Mouse (Mus musculus): Measurements from ENCODE around the gene Grin2c.

Grin2c gene

GRCm38 (mm10) chr11:115229021-115229930 is 37.8 kb downstream of the Grin2c start:
- DNase-seq, result no peak

- no peak for DNase-seq
These were observed 38.6 kb downstream of the Grin2c start for GRCm38 (mm10) chr11:115228430-115228829.

GRCm38 (mm10) chr11:115227640-115228039 is 39.4 kb downstream of the Grin2c start:
- no peak for DNase-seq

- DNase-seq, result peak; percentile 50 to 55
These were observed 40.1 kb downstream of the Grin2c start for GRCm38 (mm10) chr11:115226811-115227491.

- no peak for DNase-seq
These were observed 41.7 kb downstream of the Grin2c start for GRCm38 (mm10) chr11:115225301-115225700.

GRCm38 (mm10) chr11:115224889-115225288 is 42.2 kb downstream of the Grin2c start:
- DNase-seq, result peak; percentile 68 to 77

GRCm38 (mm10) chr11:115223877-115224276 is 43.2 kb downstream of the Grin2c start:
- no peak for DNase-seq

- DNase-seq, result peak in 1 of 2 experiments; percentile 42
These were observed 43.6 kb downstream of the Grin2c start for GRCm38 (mm10) chr11:115223451-115223850.

GRCm38 (mm10) chr11:115222570-115222969 is 44.5 kb downstream of the Grin2c start:
- no peak for DNase-seq

- no peak for DNase-seq
These were observed 45.0 kb downstream of the Grin2c start for GRCm38 (mm10) chr11:115222077-115222476.

- DNase-seq, result no peak
These were observed 47.4 kb downstream of the Grin2c start for GRCm38 (mm10) chr11:115219685-115220084.

GRCm38 (mm10) chr11:115219263-115219662 is 47.8 kb downstream of the Grin2c start:
- peak; percentile 45 to 54 for DNase-seq

- DNase-seq, result peak; percentile 95 to 98
These were observed 49.3 kb downstream of the Grin2c start for GRCm38 (mm10) chr11:115217439-115218410.

- DNase-seq, result peak in 1 of 2 experiments; percentile 11
These were observed 51.9 kb downstream of the Grin2c start for GRCm38 (mm10) chr11:115215123-115215522.

GRCm38 (mm10) chr11:115212116-115212515 is 54.9 kb downstream of the Grin2c start:
- peak; percentile 81 to 82 for DNase-seq

GRCm38 (mm10) chr11:115209958-115210357 is 57.1 kb downstream of the Grin2c start:
- DNase-seq, result peak; percentile 9 to 24

- peak; percentile 55 to 57 for DNase-seq
These were observed 58.0 kb downstream of the Grin2c start for GRCm38 (mm10) chr11:115208776-115209732.

- peak; percentile 55 to 57 for DNase-seq
These were observed 58.9 kb downstream of the Grin2c start for GRCm38 (mm10) chr11:115208126-115208525.

GRCm38 (mm10) chr11:115202756-115203155 is 64.3 kb downstream of the Grin2c start:
- peak in 1 of 2 experiments; percentile 71 for DNase-seq

- peak; percentile 95 to 97 for DNase-seq
These were observed 64.7 kb downstream of the Grin2c start for GRCm38 (mm10) chr11:115202316-115202715.

- DNase-seq, result no peak
These were observed 66.5 kb downstream of the Grin2c start for GRCm38 (mm10) chr11:115200520-115200919.

All from cerebellum, postnatal 36 days (tissue).